Mouse (Mus musculus) kidney, adult 2 months (tissue): Measurements from ENCODE around the gene Gm6309. TPM values are rescaled to one million over a fixed set of nuclear protein-coding genes. Genes with fewer than 3 reads are reported as not detected.
"Not testable (repeated sequence)": the region's sequence is repeated elsewhere in the genome, so short reads cannot be mapped to it uniquely, and the experiment has no call there.

Source experiments
- DNase-seq: peaks from one replicate; pipeline ENCODE4 v3.0.0; 2021
- H3K27ac ChIP-seq: fragments of 200-500 bp; 2 replicates; pipeline ENCODE4 v1.5.1; 2012; ENCODE audit warnings: low read depth, low read length, control low read depth, inconsistent platforms; ENCODE audit not compliant: insufficient read depth
- H3K27me3 ChIP-seq: fragments of 200-500 bp; replicated peaks from 2 replicates; pipeline ENCODE4 v1.6.1; 2012; ENCODE audit warnings: mild to moderate bottlenecking, moderate library complexity, low read length, inconsistent platforms; ENCODE audit not compliant: control insufficient read depth, insufficient read depth
- H3K36me3 ChIP-seq: fragments of 200-500 bp; 2 replicates; pipeline ENCODE4 v1.6.1; 2012; ENCODE audit warnings: mild to moderate bottlenecking, moderate library complexity, low read length, inconsistent platforms; ENCODE audit not compliant: control insufficient read depth, insufficient read depth
- H3K4me1 ChIP-seq: fragments of 200-500 bp; 2 replicates; pipeline ENCODE4 v1.6.1; 2011; ENCODE audit warnings: low read length; ENCODE audit not compliant: control insufficient read depth, insufficient read depth
- H3K4me3 ChIP-seq: fragments of 200-500 bp; 2 replicates; pipeline ENCODE4 v1.5.1; 2011; ENCODE audit warnings: mild to moderate bottlenecking, low read depth, low read length, control low read depth; ENCODE audit not compliant: insufficient read depth
- CTCF ChIP-seq: fragments of 200-500 bp; conservative IDR thresholded peaks from 2 replicates; pipeline ENCODE4 v1.5.1; 2011; ENCODE audit warnings: low read depth, mild to moderate bottlenecking, control low read depth, low read length, moderate library complexity, mixed read lengths; ENCODE audit not compliant: insufficient read depth, insufficient read length
- POLR2A ChIP-seq: fragments of 200-500 bp; IDR thresholded peaks from one replicate; pipeline ENCODE4 v1.6.1; 2011; ENCODE audit warnings: low read depth, low read length, control low read depth
- WGBS: fragments of 180-500 bp; shearing (Covaris S2); methylation state at CpG from one replicate; pipeline ENCODE4 v1.1.7; 2018; 5-methylcytosine and 5-hydroxymethylcytosine counted together
- polyA plus RNA-seq: library from polyadenylated mRNA; depleted of rRNA; stranded (reverse); fragments of >200 nt; gene quantifications from 2 replicates; pipeline ENCODE4 v1.2.3, GENCODE M21; 2012

Gm6309 gene
- polyA plus RNA-seq, 1 experiment = not detected

- Histone ChIP-seq H3K27me3 (no peaks in the 10 kb centered on the region), H3K4me3 (no peak overlapping the region), H3K36me3 (no peaks in the 10 kb centered on the region), H3K27ac (peak overlapping the region; percentile 95), H3K4me1 (peaks cover 13% of the 10 kb centered on the region)
- peak; percentile 86 for DNase-seq
- TF ChIP-seq CTCF (no peak), POLR2A (no peak)
- 42% methylated on average over 4 of the region's 4 CpGs for WGBS
Observed at GRCm38 (mm10) chr5:146190093-146190492, 19.6 kb upstream of the Gm6309 start.

- Histone ChIP-seq H3K27me3 (no peaks in the 10 kb centered on the region), H3K4me3 (no peak overlapping the region), H3K4me1 (peaks cover 13% of the 10 kb centered on the region), H3K27ac (peak overlapping the region; percentile 52; the same call in 1 of the 2 replicates), H3K36me3 (no peaks in the 10 kb centered on the region)
- peak; percentile 66 for DNase-seq
- WGBS = 67% methylated on average over 7 of the region's 7 CpGs
- TF ChIP-seq CTCF (no peak), POLR2A (no peak)
Observed at GRCm38 (mm10) chr5:146188712-146189111, 18.2 kb upstream of the Gm6309 start.

GRCm38 (mm10) chr5:146188144-146188543 lies 17.6 kb upstream of the Gm6309 start:
- H3K36me3 ChIP-seq = no peaks in the 10 kb centered on the region
- no peak overlapping the region for H3K4me3 ChIP-seq
- DNase-seq = peak; percentile 52
- TF ChIP-seq POLR2A (no peak), CTCF (peak; percentile 55; the same call in 1 of the 2 replicates)
- H3K4me1 ChIP-seq = peaks cover 13% of the 10 kb centered on the region
- H3K27me3 ChIP-seq = no peaks in the 10 kb centered on the region
- H3K27ac ChIP-seq = no peak overlapping the region
- 83% methylated on average over 1 of the region's 1 CpGs for WGBS

DNA sequence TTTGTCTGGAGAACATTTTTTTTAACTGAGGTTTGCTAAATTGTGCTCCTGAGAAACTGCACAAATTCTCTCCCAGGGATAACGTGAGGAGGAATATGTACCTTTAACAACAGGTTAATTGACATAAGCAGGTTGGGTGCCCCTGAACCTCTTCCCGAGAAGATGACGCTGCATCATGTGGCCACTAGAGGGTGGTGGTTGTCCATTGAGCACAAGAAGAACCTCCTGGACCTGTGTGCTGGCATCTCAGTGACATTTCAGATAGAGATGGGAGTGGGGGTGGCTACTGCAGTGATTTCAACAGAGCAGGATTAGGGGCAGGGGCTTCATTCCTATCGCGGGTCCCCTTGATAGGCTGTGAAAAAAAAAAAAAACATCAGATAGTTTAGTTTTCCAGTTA lies 16.9 kb upstream of the Gm6309 start:
- not testable (repeated sequence) for H3K4me3 ChIP-seq, H3K27me3 ChIP-seq, H3K36me3 ChIP-seq, H3K27ac ChIP-seq
- 16% methylated on average over 5 of the region's 5 CpGs for WGBS
- peak; percentile 79 for DNase-seq
- peak; percentile 74 for TF ChIP-seq CTCF
- peaks cover 13% of the 10 kb centered on the region for H3K4me1 ChIP-seq

DNA sequence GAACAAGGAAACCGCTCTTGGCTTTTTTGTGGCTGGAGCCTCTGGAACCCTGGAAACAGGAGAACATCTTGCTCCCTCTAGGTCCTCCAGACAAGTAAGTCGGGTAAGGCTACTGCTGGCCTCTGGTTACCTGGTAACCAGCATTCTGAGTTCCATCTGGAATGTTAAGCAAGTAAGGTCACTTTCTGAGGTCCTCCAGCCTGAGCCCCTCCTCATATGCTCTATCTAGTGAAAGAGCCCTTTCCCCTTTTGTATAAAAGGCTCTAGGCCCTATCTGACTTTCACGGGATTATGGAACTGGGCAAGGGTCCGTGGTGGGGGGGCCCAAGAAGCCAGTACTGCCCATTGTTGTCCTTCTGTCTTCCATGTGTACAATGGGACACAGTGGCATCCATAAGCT lies 14.7 kb upstream of the Gm6309 start, which contains the start of gene 1700001J03Rik:
Gene 1700001J03Rik (minus strand): TSS at position 101 of the 400 bp plus-strand sequence.
- not testable (repeated sequence) for H3K4me1 ChIP-seq, H3K27ac ChIP-seq, H3K27me3 ChIP-seq, H3K36me3 ChIP-seq, DNase-seq, H3K4me3 ChIP-seq
- 78% methylated on average over 4 of the region's 4 CpGs for WGBS

GRCm38 (mm10) chr5:146172744-146173143 lies 2.2 kb upstream of the Gm6309 start:
- H3K27ac ChIP-seq, H3K4me3 ChIP-seq, H3K4me1 ChIP-seq, H3K36me3 ChIP-seq, H3K27me3 ChIP-seq: not testable (repeated sequence)
- TF ChIP-seq CTCF = peak; percentile 57
- 36% methylated on average over 4 of the region's 4 CpGs for WGBS
- DNase-seq = peak; percentile 70

- not testable (repeated sequence) for DNase-seq, H3K27me3 ChIP-seq, H3K4me1 ChIP-seq, H3K27ac ChIP-seq, H3K4me3 ChIP-seq, H3K36me3 ChIP-seq
- 86% methylated on average over 3 of the region's 3 CpGs for WGBS
Observed at GRCm38 (mm10) chr5:146160439-146160838, 10.1 kb downstream of the Gm6309 start, which contains the start of gene Gm5565. TSS of gene Gm5565 (minus strand) at chr5:146160539.

GRCm38 (mm10) chr5:146158326-146158725 lies 12.2 kb downstream of the Gm6309 start:
- not testable (repeated sequence) for H3K36me3 ChIP-seq, H3K4me1 ChIP-seq, DNase-seq, H3K4me3 ChIP-seq, H3K27ac ChIP-seq, H3K27me3 ChIP-seq
- 90% methylated on average over 4 of the region's 4 CpGs for WGBS
